Mouse (Mus musculus) urinary bladder, postnatal 36 days (tissue): Measurements from ENCODE around the gene Fam118b.

Source experiments
- DNase-seq, 2 experiments: peaks; one replicate each; pipeline ENCODE4 v3.0.0; 2022; ENCODE audit warnings: low spot score in 2 of 2, mixed read lengths in 1 of 2

The Fam118b gene

DNA sequence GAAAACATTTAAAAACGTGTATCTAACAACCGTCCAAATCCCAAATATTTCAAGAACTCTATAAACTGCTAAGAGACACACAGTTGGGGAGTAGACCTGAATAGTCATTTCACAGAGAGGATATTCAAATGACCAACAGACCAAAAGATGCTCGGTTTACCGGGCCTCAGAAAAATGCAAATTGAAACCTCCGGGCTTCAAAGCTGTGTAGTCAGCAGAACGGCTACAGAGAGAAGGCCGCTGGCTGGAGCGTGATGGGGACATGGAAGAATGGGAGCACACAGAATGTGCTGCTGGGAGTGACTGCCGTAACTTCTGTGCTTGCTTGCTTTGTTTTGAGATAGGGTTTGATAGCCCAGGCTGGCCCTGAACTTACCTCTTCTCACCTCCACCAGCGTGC, 69.3 kb downstream of the Fam118b start:
- DNase-seq, result no peak

- no peak for DNase-seq
Observed at GRCm38 (mm10) chr9:35197625-35198024, 70.0 kb downstream of the Fam118b start.

- DNase-seq, result no peak
Observed at GRCm38 (mm10) chr9:35194048-35194447, 73.6 kb downstream of the Fam118b start.

DNA sequence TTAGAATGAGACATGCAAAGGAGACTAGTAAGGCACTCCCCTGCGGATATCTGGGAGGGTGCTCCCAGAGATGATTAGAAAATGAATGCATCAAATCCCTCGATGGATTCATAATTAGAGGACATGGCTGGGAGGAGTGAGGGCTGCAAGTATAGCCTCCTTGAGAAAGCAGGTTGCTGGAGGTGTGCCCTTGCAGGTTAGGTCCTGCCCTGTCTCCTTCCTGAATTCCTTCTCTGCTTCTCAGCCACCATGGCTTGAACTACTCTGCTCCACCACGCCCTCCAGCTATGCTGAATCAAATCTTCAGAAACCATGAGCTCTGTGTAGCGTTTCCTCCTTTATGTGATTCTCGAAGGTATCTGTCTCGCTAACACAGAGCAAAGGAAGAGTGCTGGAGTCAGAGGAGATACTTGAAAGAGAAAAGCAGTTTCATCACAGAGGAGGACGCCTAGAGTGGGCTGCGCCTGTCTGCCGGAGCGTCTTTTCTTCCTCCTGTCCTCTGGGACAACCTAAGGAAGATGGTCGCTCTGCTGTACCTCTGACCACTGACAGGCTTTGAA, 74.5 kb downstream of the Fam118b start:
- DNase-seq, result peak in 1 of 2 experiments; percentile 21

DNA sequence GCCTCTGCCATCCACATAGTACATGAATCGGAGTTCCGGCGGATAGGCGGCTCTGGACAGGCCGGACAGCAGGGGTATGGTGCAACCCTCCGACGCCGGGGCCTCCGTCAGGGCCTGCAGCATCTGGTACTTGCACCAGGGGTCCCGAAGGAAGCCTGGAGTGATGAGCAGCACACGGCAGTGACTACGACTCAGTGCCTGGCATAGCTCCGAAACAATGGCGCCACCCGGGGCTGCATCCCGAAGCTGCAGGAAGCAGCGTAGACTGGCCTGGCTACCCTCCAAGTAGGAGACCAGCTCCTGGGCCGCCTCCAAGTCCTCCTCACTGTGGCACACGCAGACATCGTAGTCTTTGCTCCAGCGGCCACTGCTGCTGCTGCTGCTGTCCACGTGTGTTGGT, 78.9 kb downstream of the Fam118b start:
- DNase-seq, result peak in 1 of 2 experiments; percentile 28

DNA sequence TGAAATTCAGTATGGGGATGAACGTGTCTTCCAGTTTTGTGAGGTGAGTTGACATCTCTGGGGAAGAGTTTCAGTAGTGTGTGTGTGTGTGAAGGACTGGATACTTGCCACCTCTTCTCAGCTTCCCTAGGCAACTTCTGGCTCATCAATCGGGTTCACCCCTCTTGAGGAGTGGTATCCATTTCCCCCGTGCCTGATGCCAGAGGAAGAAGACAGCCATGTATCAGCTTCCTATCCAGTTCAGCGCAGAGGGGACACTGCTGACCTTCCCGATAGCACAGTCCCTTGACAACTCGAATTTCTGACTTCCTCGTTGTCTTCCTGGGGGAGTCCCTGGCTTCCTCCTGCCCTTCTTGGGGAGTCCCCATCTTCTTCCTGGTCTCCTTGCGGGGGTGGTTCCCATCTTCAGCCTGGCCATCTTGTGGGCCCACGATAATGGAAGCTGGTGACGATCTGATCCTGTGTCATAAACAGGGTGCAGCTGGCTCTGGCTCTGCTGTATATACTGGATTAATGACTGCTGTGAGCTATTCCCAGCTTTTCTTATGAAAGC, 80.2 kb downstream of the Fam118b start:
- DNase-seq, result no peak

GRCm38 (mm10) chr9:35186430-35186829, 81.2 kb downstream of the Fam118b start:
- DNase-seq, result no peak

DNA sequence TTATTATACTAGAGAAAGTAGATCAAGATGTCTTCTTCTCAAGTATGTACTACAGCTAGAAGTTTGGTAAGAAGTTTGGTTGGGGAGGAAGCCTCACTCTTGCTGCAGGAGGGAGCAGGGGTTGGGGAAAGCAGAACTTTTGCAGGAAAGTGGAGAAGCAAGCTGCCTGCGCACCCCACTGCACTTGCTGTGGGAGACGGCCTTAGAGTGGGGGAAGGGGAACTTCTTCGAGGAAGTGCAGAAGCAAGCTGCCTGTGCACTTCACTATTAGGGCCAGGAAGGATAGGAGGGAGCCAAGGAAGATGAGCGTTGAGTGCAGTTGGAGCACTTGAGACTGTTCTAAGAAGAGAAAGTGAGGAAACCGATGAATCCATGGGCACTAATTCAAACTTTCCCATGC, 84.2 kb downstream of the Fam118b start:
- no peak for DNase-seq

GRCm38 (mm10) chr9:35182832-35183231, 84.8 kb downstream of the Fam118b start:
- no peak for DNase-seq

DNA sequence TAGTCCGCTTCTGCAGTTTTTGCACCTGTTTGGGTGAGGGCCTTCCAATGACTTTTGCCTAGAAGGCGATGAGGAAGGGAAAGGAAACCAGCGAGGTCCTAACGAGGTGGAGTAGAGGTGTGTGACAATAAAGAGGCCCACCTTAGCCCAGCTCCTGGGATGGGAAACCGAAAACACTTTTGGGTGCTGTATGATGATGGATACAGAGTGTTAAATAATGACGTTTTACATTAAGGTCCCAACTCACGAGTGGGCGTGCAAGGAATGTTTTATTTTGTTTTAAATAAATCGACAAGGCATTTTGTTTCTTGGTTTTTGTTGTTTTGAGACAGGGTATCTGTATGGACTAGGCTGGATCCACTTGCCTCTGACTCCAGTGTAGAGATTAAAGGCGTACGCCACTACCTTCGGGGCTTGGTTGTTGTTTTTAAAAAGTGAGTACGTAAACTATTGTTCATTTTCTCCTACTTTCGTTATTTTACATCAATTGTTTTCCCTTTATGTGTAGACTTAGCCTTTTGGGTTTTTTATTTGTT, 91.4 kb downstream of the Fam118b start:
- DNase-seq, result no peak

DNA sequence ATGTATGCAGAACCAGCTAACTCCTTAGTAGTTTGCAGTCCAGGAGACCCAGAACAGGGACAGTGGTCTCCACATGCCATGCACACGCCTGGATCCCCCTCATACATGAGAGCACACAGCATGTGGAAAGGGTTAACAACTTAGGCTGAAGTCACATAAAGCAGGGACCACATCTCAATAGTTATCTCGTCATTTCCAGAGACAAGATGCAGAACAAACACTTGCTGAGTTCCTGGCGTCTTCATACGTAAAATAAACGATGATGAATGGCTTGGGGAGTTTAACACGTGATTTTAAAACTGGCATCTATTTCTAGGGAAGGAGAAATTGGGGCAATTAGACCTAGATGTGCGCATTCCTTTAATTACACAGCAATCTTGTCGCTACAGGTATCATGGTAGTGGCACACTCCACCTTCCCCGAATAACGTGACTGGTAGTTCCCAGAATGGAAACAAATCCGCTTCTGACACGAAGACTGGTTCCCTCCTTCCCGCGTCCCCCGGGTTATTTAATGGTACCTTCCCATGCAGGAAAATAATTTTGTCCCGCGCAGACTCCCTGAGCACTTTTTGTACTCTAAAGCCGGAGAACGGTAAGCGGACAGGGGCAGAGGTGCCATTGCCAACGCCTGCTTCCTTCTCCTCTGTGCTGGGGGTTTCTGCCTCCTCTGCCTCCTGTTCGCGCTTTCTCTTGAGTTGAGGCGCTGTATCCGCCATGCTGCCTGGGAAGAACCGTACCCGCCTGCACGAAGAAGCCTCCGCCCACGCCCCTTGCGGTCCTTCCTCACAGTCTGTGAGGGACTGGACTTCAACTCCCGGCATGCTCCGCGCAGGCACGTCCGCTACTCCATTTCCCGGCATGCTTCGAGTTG, 92.1 kb downstream of the Fam118b start, which contains the start of gene Dcps:
Dcps (minus strand) TSS at position 811 of the 873 bp plus-strand sequence.
- DNase-seq, result peak; percentile 91 to 93

- no peak for DNase-seq
Observed at GRCm38 (mm10) chr9:35173331-35173730, 94.3 kb downstream of the Fam118b start.

DNA sequence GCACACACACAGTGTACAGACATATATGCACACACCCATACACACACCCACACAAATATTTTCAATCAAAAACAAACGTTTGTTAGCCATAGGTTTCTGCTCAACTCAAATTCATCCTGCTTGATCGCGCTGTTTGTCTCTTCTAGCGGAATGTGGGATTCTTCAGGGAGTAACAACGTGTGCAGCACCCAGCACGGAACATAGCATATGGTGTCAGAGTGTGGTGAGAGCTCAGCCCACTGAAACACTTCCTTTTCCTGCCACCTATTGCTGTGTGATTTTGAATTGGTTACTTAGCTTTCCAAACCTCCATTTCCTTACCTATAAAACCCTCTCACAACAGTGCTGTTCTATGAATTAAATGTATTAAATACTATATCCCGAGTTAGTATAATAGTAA, 97.5 kb downstream of the Fam118b start:
- no peak for DNase-seq
